Mouse (Mus musculus) myocyte (in vitro differentiated cells): ENCODE data around the gene Hist2h3c2. TPM values are rescaled to one million over a fixed set of nuclear protein-coding genes. Genes with fewer than 3 reads are reported as not detected.

ENCODE experiments used
- H3K27me3 ChIP-seq: one replicate; pipeline ENCODE4 v1.6.1; 2011; ENCODE audit not compliant: control insufficient read depth, insufficient read depth, insufficient read length
- H3K36me3 ChIP-seq: one replicate; pipeline ENCODE4 v1.6.1; 2011; ENCODE audit not compliant: control insufficient read depth, insufficient read depth
- H3K4me2 ChIP-seq: one replicate; pipeline ENCODE4 v1.6.1; 2011; ENCODE audit warnings: low read depth, control low read depth
- H3K4me3 ChIP-seq: one replicate; pipeline ENCODE4 v1.5.1; 2011; ENCODE audit warnings: mild to moderate bottlenecking, control low read depth, moderate library complexity
- H3K79me2 ChIP-seq: one replicate; pipeline ENCODE4 v1.6.1; 2011; ENCODE audit not compliant: control insufficient read depth, insufficient read depth
- H3ac ChIP-seq: one replicate; pipeline ENCODE4 v1.6.1; 2011; ENCODE audit not compliant: control insufficient read depth, insufficient read length
- CEBPB ChIP-seq: IDR thresholded peaks from 2 replicates; pipeline ENCODE4 v1.6.1; 2011; ENCODE audit warnings: mild to moderate bottlenecking, moderate library complexity; ENCODE audit not compliant: poor library complexity, insufficient read depth, severe bottlenecking
- E2F4 ChIP-seq: IDR thresholded peaks from one replicate; pipeline ENCODE4 v1.6.1; 2011; ENCODE audit warnings: mild to moderate bottlenecking, control low read depth, moderate library complexity; ENCODE audit not compliant: insufficient read depth
- MAX ChIP-seq: IDR thresholded peaks from one replicate; pipeline ENCODE4 v1.6.1; 2011; ENCODE audit warnings: low read depth, mild to moderate bottlenecking, control low read depth
- MYOD1 ChIP-seq, 3 experiments: IDR thresholded peaks; one replicate each; pipeline ENCODE4 v1.6.1; 2011; ENCODE audit warnings: control low read depth in 2 of 3, low read depth in 2 of 3, mild to moderate bottlenecking in 2 of 3, moderate library complexity in 1 of 3; ENCODE audit not compliant: insufficient read length in 2 of 3, control insufficient read depth in 1 of 3
- MYOG ChIP-seq, 3 experiments: IDR thresholded peaks; one replicate each; pipeline ENCODE4 v1.6.1; 2011; ENCODE audit warnings: control low read depth in 2 of 3, low read depth in 2 of 3, mild to moderate bottlenecking in 2 of 3; ENCODE audit not compliant: insufficient read length in 2 of 3, control insufficient read depth in 1 of 3, insufficient read depth in 1 of 3
- POLR2A ChIP-seq: IDR thresholded peaks from one replicate; pipeline ENCODE4 v1.6.1; 2011; ENCODE audit warnings: low read depth, mild to moderate bottlenecking, control low read depth, moderate library complexity; ENCODE audit not compliant: insufficient read length
- POLR2AphosphoS2 ChIP-seq: IDR thresholded peaks from one replicate; pipeline ENCODE4 v1.6.1; 2011; ENCODE audit warnings: low read depth, control low read depth; ENCODE audit not compliant: insufficient read length
- REST ChIP-seq: IDR thresholded peaks from one replicate; pipeline ENCODE4 v1.6.1; 2011; ENCODE audit warnings: mild to moderate bottlenecking, control low read depth, moderate library complexity; ENCODE audit not compliant: insufficient read depth, insufficient read length
- SRF ChIP-seq: IDR thresholded peaks from one replicate; pipeline ENCODE4 v1.6.1; 2011; ENCODE audit warnings: low read depth; ENCODE audit not compliant: control insufficient read depth, insufficient read length
- TCF12 ChIP-seq: IDR thresholded peaks from one replicate; pipeline ENCODE4 v1.6.1; 2011; ENCODE audit warnings: mild to moderate bottlenecking, control low read depth; ENCODE audit not compliant: poor library complexity, insufficient read depth, severe bottlenecking
- TCF3 ChIP-seq: IDR thresholded peaks from one replicate; pipeline ENCODE4 v1.6.1; 2011; ENCODE audit warnings: low read depth, control low read depth; ENCODE audit not compliant: insufficient read length
- USF1 ChIP-seq: IDR thresholded peaks from one replicate; pipeline ENCODE4 v1.6.1; 2011; ENCODE audit warnings: low read depth, mild to moderate bottlenecking, control low read depth, moderate library complexity
- polyA plus RNA-seq: library from polyadenylated mRNA; unstranded; fragments of >200 nt; fragmentation: generic; extraction: Trizol; gene quantifications from one replicate; pipeline ENCODE4 v1.2.1, GENCODE M21; 2012; ENCODE audit warnings: missing spikeins

Gene Hist2h3c2
- polyA plus RNA-seq, 1 experiment, result 22.7 TPM

DNA sequence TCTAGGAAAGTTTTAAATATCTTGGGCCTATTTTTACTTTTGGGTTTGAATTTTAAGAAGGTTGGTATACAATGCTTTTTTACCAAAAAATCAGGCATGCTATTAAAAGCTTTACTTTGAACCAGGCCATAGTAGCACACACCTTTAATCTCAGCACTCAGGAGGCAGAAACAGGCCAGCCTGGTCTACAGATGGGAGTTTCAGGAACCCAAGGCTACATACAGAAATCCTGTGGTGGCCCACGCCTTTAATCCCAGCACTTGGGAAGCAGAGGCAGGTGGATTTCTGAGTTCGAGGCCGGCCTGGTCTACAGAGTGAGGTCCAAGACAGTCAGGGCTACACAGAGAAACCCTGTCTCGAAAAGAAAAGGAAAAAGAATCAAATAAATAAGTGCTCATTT is 28.6 kb upstream of the Hist2h3c2 start:
- H3K4me2 ChIP-seq, result peak overlapping the region; percentile 82
- TF ChIP-seq REST (no peak), TCF12 (no peak), E2F4 (no peak), MYOD1 (IDR thresholded peaks at IDR 0.05; ENCODE audit: control insufficient read depth in 1 of 3, insufficient read length in 2 of 3, low read depth in 2 of 3) (no peak), MYOG (IDR thresholded peaks at IDR 0.05; ENCODE audit: control insufficient read depth in 1 of 3, insufficient read depth in 1 of 3, insufficient read length in 2 of 3, low read depth in 2 of 3) (no peak), POLR2AphosphoS2 (no peak), USF1 (no peak), CEBPB (no peak), POLR2A (no peak), TCF3 (no peak), MAX (no peak)
- no peaks in the 10 kb centered on the region for H3K27me3 ChIP-seq
- peak overlapping the region; percentile 46 for H3K4me3 ChIP-seq
- H3K79me2 ChIP-seq, result no peaks in the 10 kb centered on the region
- H3ac ChIP-seq, result no peak overlapping the region
- no peaks in the 10 kb centered on the region for H3K36me3 ChIP-seq

GRCm38 (mm10) chr3:96266132-96266710 is 27.3 kb upstream of the Hist2h3c2 start:
- Histone ChIP-seq H3K4me3 (no peak overlapping the region), H3K36me3 (no peaks in the 10 kb centered on the region), H3ac (no peak overlapping the region), H3K27me3 (no peaks in the 10 kb centered on the region), H3K4me2 (no peak overlapping the region), H3K79me2 (no peaks in the 10 kb centered on the region)
- TF ChIP-seq E2F4 (no peak), TCF12 (no peak), MYOD1 (IDR thresholded peaks at IDR 0.05; ENCODE audit: control insufficient read depth in 1 of 3, insufficient read length in 2 of 3, low read depth in 2 of 3) (no peak), MAX (no peak), REST (no peak), POLR2A (no peak), SRF (no peak), MYOG (IDR thresholded peaks at IDR 0.05; ENCODE audit: control insufficient read depth in 1 of 3, insufficient read depth in 1 of 3, insufficient read length in 2 of 3, low read depth in 2 of 3) (no peak), CEBPB (no peak), TCF3 (no peak), USF1 (no peak), POLR2AphosphoS2 (no peak)

GRCm38 (mm10) chr3:96264404-96264949 is 25.6 kb upstream of the Hist2h3c2 start:
- peak overlapping the region; percentile 47 for H3K4me3 ChIP-seq
- H3K27me3 ChIP-seq, result no peaks in the 10 kb centered on the region
- no peaks in the 10 kb centered on the region for H3K79me2 ChIP-seq
- H3K4me2 ChIP-seq, result peak overlapping the region; percentile 85
- TF ChIP-seq USF1 (no peak), POLR2AphosphoS2 (no peak), TCF3 (no peak), POLR2A (no peak), CEBPB (no peak)
- H3K36me3 ChIP-seq, result no peaks in the 10 kb centered on the region
- no peak overlapping the region for H3ac ChIP-seq

DNA sequence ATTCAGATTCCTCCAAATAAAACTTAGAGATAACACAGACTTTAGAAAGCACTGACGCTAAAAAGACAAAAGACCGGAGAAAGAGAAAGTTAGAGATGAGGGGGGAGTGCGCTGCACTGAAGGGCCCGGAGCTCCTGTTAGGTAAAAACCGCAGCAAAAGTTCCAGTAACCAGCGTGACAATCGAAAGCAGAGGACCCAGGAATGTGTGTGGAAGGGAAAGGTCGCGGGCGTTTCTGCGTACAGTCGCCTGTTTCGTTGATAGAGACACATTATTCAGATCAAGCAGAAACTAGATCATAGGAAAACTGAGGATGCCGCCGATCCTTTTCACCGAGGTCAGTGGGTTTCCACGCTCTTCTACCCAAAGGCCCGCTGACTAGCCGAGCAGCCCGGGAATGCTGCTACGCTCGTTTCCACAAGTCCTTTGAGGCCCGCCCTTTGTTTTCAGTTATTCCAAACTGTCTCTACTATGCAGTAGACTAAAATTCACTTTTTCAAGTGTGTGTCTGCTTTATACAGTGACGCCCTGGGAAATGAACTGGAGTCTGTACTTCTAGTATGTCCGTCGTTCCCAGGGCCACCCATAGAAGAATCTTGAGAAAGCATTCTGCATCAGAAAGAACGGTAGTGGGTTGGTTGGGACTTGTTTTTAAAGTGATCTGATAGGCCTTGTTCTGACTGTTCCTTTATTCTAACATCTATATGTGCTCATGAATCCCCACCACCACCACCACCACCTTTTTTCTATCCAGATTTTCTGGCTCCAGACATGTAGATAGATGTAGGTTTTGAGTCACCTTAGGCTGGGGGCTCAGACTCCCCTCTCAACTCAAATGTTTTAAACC is 24.9 kb upstream of the Hist2h3c2 start:
- Histone ChIP-seq H3ac (peak overlapping the region; percentile 62), H3K79me2 (no peaks in the 10 kb centered on the region), H3K36me3 (no peaks in the 10 kb centered on the region), H3K27me3 (no peaks in the 10 kb centered on the region), H3K4me2 (peak overlapping the region; percentile 85), H3K4me3 (peak overlapping the region; percentile 47)
- TF ChIP-seq E2F4, result no peak
- no peak for TF ChIP-seq MYOG (IDR thresholded peaks at IDR 0.05; ENCODE audit: control insufficient read depth in 1 of 3, insufficient read depth in 1 of 3, insufficient read length in 2 of 3, low read depth in 2 of 3)
- TF ChIP-seq MAX, result no peak
- TF ChIP-seq TCF3, result no peak
- no peak for TF ChIP-seq POLR2A
- TF ChIP-seq MYOD1 (IDR thresholded peaks at IDR 0.05; ENCODE audit: control insufficient read depth in 1 of 3, insufficient read length in 2 of 3, low read depth in 2 of 3), result no peak
- no peak for TF ChIP-seq REST
- TF ChIP-seq CEBPB, result no peak
- no peak for TF ChIP-seq SRF
- no peak for TF ChIP-seq POLR2AphosphoS2
- TF ChIP-seq USF1, result no peak
- TF ChIP-seq TCF12, result no peak
